Mouse (Mus musculus) erythroblast, embryonic 14.5 days (primary cell): Measurements from ENCODE around the gene Rcan3.

Experiments
- GATA1 ChIP-seq: IDR thresholded peaks from 2 replicates; pipeline ENCODE4 v1.6.1; 2012; ENCODE audit warnings: low read length, inconsistent platforms, mixed read lengths
- TAL1 ChIP-seq: IDR thresholded peaks from 3 replicates; pipeline ENCODE4 v1.6.1; 2012; ENCODE audit warnings: low read length, inconsistent platforms, mixed read lengths

GRCm38 (mm10) chr4:135433443-135434394 lies at the start of gene Rcan3:
- TF ChIP-seq TAL1 = no peak
- TF ChIP-seq GATA1 = no peak
